Mouse (Mus musculus) liver, embryonic 14.5 days (tissue): ENCODE data around the gene Chadl. TPM values are rescaled to one million over a fixed set of nuclear protein-coding genes. Genes with fewer than 3 reads are reported as not detected.
A peak's percentile ranks its signal among the peaks of the same experiment; 100 is the strongest.
"Not testable (repeated sequence)": the region's sequence is repeated elsewhere in the genome, so short reads cannot be mapped to it uniquely, and the experiment has no call there.

Experiments used
- ATAC-seq: fragments of 200-750 bp; cut with Nextera tagmentation; 2 replicates; pipeline ENCODE4 v1.8.0; 2017; ENCODE audit warnings: moderate number of reproducible peaks, mild to moderate bottlenecking, moderate library complexity; ENCODE audit not compliant: insufficient read depth
- DNase-seq, 3 experiments: peaks; one replicate each; pipeline ENCODE4 v3.0.0-alpha.2; 2012 to 2013; ENCODE audit warnings: low read depth in 3 of 3, low spot score in 3 of 3
- H3K27ac ChIP-seq: fragments of 300-500 bp; sonication (generic); 2 replicates; pipeline ENCODE4 v1.5.1; 2014; ENCODE audit warnings: moderate library complexity, mild to moderate bottlenecking, control low read depth, inconsistent platforms
- H3K27me3 ChIP-seq: fragments of 300-500 bp; sonication (generic); 2 replicates; pipeline ENCODE4 v1.6.1; 2014; ENCODE audit warnings: mild to moderate bottlenecking, low read length, moderate library complexity; ENCODE audit not compliant: control insufficient read depth, insufficient read depth
- H3K36me3 ChIP-seq: fragments of 300-500 bp; sonication (generic); replicated peaks from 2 replicates; pipeline ENCODE4 v1.6.1; 2014; ENCODE audit warnings: low read depth; ENCODE audit not compliant: control insufficient read depth, insufficient read depth
- H3K4me1 ChIP-seq, 2 experiments: fragments of 200-500 bp in 1 of 2; fragments of 300-500 bp in 1 of 2; sonication (generic) in 1 of 2; replicated peaks; 2 replicates each; pipeline ENCODE4 v1.6.1; 2012 to 2014; ENCODE audit warnings: antibody characterized with exemption in 1 of 2, inconsistent platforms in 1 of 2, low read length in 1 of 2; ENCODE audit not compliant: control insufficient read depth in 2 of 2, insufficient read depth in 2 of 2
- H3K4me2 ChIP-seq: fragments of 300-500 bp; sonication (generic); 2 replicates; pipeline ENCODE4 v1.6.1; 2014; ENCODE audit warnings: low read depth, mild to moderate bottlenecking, control low read depth, moderate library complexity
- H3K4me3 ChIP-seq, 2 experiments: fragments of 200-500 bp in 1 of 2; fragments of 300-500 bp in 1 of 2; sonication (generic) in 1 of 2; 2 replicates each; pipeline ENCODE4 v1.5.1; 2012 to 2014; ENCODE audit warnings: low read depth in 2 of 2, low read length in 2 of 2, mild to moderate bottlenecking in 2 of 2, control low read depth in 1 of 2, inconsistent platforms in 1 of 2, moderate library complexity in 1 of 2; ENCODE audit not compliant: insufficient read depth in 1 of 2
- H3K9ac ChIP-seq: fragments of 300-500 bp; sonication (generic); replicated peaks from 2 replicates; pipeline ENCODE4 v1.6.1; 2014; ENCODE audit warnings: mild to moderate bottlenecking, control low read depth, moderate library complexity
- H3K9me3 ChIP-seq: fragments of 300-500 bp; sonication (generic); 2 replicates; pipeline ENCODE4 v1.6.1; 2016; ENCODE audit warnings: low read length, mixed read lengths; ENCODE audit not compliant: control insufficient read depth
- CTCF ChIP-seq: IDR thresholded peaks from 2 replicates; pipeline ENCODE4 v1.5.1; 2016; ENCODE audit warnings: antibody characterized with exemption, low read depth, control low read depth
- EP300 ChIP-seq: IDR thresholded peaks from 2 replicates; pipeline ENCODE4 v1.6.1; 2016; ENCODE audit warnings: antibody characterized with exemption, low read depth
- WGBS: fragments of 180-500 bp; shearing (Covaris S2); extraction: QIAGEN DNeasy Blood & Tissue Kit; methylation state at CpG from one replicate; pipeline ENCODE4 v1.1.7; 2014; ENCODE audit not compliant: insufficient replicate concordance; 5-methylcytosine and 5-hydroxymethylcytosine counted together
- polyA plus RNA-seq, 2 experiments: library from polyadenylated mRNA; depleted of rRNA in 1 of 2; stranded (reverse) in 1 of 2; unstranded in 1 of 2; fragments of >200 nt; fragmentation: Nextera tagmentation in 1 of 2; extraction: Ambion mirVana in 1 of 2; gene quantifications; 2 replicates each; pipeline versions ENCODE4 v1.2.1 to v1.2.3; 2012 to 2014

The Chadl gene
- polyA plus RNA-seq, 2 experiments: 0.20 to 0.25 TPM

- DNase-seq, ATAC-seq, H3K4me1 ChIP-seq, H3K27ac ChIP-seq, H3K27me3 ChIP-seq, H3K9ac ChIP-seq, H3K4me3 ChIP-seq, H3K4me2 ChIP-seq, H3K9me3 ChIP-seq: not testable (repeated sequence)
- peaks cover 30% of the 10 kb centered on the region for H3K36me3 ChIP-seq
- TF ChIP-seq CTCF: peak; percentile 37
- 72% methylated on average over 4 of the region's 4 CpGs for WGBS
These were observed 4.3 kb upstream of the Chadl start for GRCm38 (mm10) chr15:81701350-81701749.

GRCm38 (mm10) chr15:81700601-81701000, 3.5 kb upstream of the Chadl start:
- DNase-seq (no peak), ATAC-seq (no peak)
- Histone ChIP-seq H3K9ac (no peak overlapping the region), H3K36me3 (peaks cover 23% of the 10 kb centered on the region), H3K4me2 (no peak overlapping the region), H3K27me3 (peaks cover 6% of the 10 kb centered on the region), H3K27ac (no peak overlapping the region), H3K4me1 (no peaks in the 10 kb centered on the region; a peak in 1 of 4 replicates), H3K9me3 (no peaks in the 10 kb centered on the region), H3K4me3 (no peak overlapping the region)
- WGBS: 55% methylated on average over 8 of the region's 8 CpGs
- TF ChIP-seq CTCF (no peak), EP300 (no peak)

- DNase-seq: no peak
- Histone ChIP-seq H3K9ac (no peak overlapping the region), H3K27ac (no peak overlapping the region), H3K4me1 (no peaks in the 10 kb centered on the region; a peak in 1 of 4 replicates), H3K36me3 (peaks cover 19% of the 10 kb centered on the region), H3K27me3 (peaks cover 9% of the 10 kb centered on the region), H3K4me2 (no peak overlapping the region), H3K4me3 (no peak overlapping the region), H3K9me3 (no peaks in the 10 kb centered on the region)
- ATAC-seq: no peak
- WGBS: 55% methylated on average over 2 of the region's 2 CpGs
- TF ChIP-seq EP300 (no peak), CTCF (no peak)
These were observed 3.1 kb upstream of the Chadl start for GRCm38 (mm10) chr15:81700161-81700560.

- no peak overlapping the region for H3K27ac ChIP-seq
- no peak for TF ChIP-seq EP300
- TF ChIP-seq CTCF: no peak
- peaks cover 3% of the 10 kb centered on the region for H3K36me3 ChIP-seq
- no peak overlapping the region for H3K4me3 ChIP-seq
- H3K27me3 ChIP-seq: peaks cover 26% of the 10 kb centered on the region
- DNase-seq (peak; percentile 19 to 36 (median 28)), ATAC-seq (no peak)
- H3K4me1 ChIP-seq: no peaks in the 10 kb centered on the region; a peak in 1 of 4 replicates
- H3K9ac ChIP-seq: no peak overlapping the region
- WGBS: 36% methylated on average over 2 of the region's 2 CpGs
- no peaks in the 10 kb centered on the region for H3K9me3 ChIP-seq
- H3K4me2 ChIP-seq: no peak overlapping the region
These were observed 1.4 kb upstream of the Chadl start for GRCm38 (mm10) chr15:81698532-81698931.

- no peak overlapping the region for H3K27ac ChIP-seq
- H3K4me2 ChIP-seq: no peak overlapping the region
- H3K9ac ChIP-seq: no peak overlapping the region
- 38% methylated on average over 3 of the region's 3 CpGs for WGBS
- ATAC-seq (no peak), DNase-seq (peak; percentile 20 to 26 (median 20))
- H3K36me3 ChIP-seq: no peaks in the 10 kb centered on the region; the same call in 1 of the 2 replicates
- H3K27me3 ChIP-seq: peaks cover 33% of the 10 kb centered on the region
- H3K4me1 ChIP-seq: no peaks in the 10 kb centered on the region; a peak in 1 of 4 replicates
- no peak overlapping the region for H3K4me3 ChIP-seq
- TF ChIP-seq CTCF: peak; percentile 60
- no peak for TF ChIP-seq EP300
- no peaks in the 10 kb centered on the region for H3K9me3 ChIP-seq
These were observed 760 bp upstream of the Chadl start for GRCm38 (mm10) chr15:81697847-81698246.
